ENCODE assay signal across 8 mouse cellular contexts in genomic region chr1:38985308-38985707, GRCm38 (mm10). TPM values are rescaled to one million over a fixed set of nuclear protein-coding genes. Genes with fewer than 3 reads are reported as not detected.
DNase-seq lines count a peak whose midpoint lies in the region; ATAC-seq lines count a peak whose summit lies in the region.

Gene Pdcl3, plus strand, starts transcription at chr1:38985608.

- no peaks in the 10 kb centered on the region for H3K27me3 ChIP-seq in neural tube, embryonic 11.5 days (ENCODE audit: control insufficient read depth, insufficient read depth, low read length)
- no peaks in the 10 kb centered on the region for H3K27me3 ChIP-seq in limb, embryonic 10.5 days (ENCODE audit: low read depth, poor library complexity, severe bottlenecking)
- no peaks in the 10 kb centered on the region for H3K27me3 ChIP-seq in neural tube, embryonic 15.5 days (replicated peaks)

- H3K36me3 ChIP-seq in neural tube, embryonic 11.5 days (ENCODE audit: control insufficient read depth, insufficient read depth, low read length) = no peaks in the 10 kb centered on the region; the same call in 1 of the 2 replicates
- no peaks in the 10 kb centered on the region for H3K36me3 ChIP-seq in limb, embryonic 10.5 days
- no peaks in the 10 kb centered on the region for H3K36me3 ChIP-seq in neural tube, embryonic 15.5 days

- H3K27ac ChIP-seq in neural tube, embryonic 11.5 days (ENCODE audit: low read depth, low read length) = no peak within 1 kb of the TSS
- H3K27ac ChIP-seq in limb, embryonic 10.5 days = no peak within 1 kb of the TSS
- H3K27ac ChIP-seq in neural tube, embryonic 15.5 days (replicated peaks) = no peak within 1 kb of the TSS

- 84% methylated on average over 3 of the region's 3 CpGs for WGBS in neural tube, embryonic 11.5 days
- 89% methylated on average over 3 of the region's 3 CpGs for WGBS in limb, embryonic 10.5 days
- 83% methylated on average over 3 of the region's 3 CpGs for WGBS in neural tube, embryonic 15.5 days

- no peak within 1 kb of the TSS for H3K4me3 ChIP-seq in neural tube, embryonic 11.5 days (ENCODE audit: low read depth, low read length)
- no peak within 1 kb of the TSS for H3K4me3 ChIP-seq in limb, embryonic 10.5 days
- H3K4me3 ChIP-seq in neural tube, embryonic 15.5 days (replicated peaks) = no peak within 1 kb of the TSS

- no peak for ATAC-seq in neural tube, embryonic 11.5 days (ENCODE audit: insufficient read depth, low FRiP score, low TSS enrichment)
- no peak for ATAC-seq in erythroid progenitor cell, adult 5-6 weeks (replicated peaks; ENCODE audit: low FRiP score, poor library complexity, severe bottlenecking)
- no peak for ATAC-seq in neural tube, embryonic 15.5 days (ENCODE audit: low FRiP score)

- peaks cover 5% of the 10 kb centered on the region; the same call in 1 of the 2 replicates for H3K4me1 ChIP-seq in neural tube, embryonic 11.5 days (ENCODE audit: control insufficient read depth, insufficient read depth, low read length)
- peaks cover 15% of the 10 kb centered on the region for H3K4me1 ChIP-seq in limb, embryonic 10.5 days
- H3K4me1 ChIP-seq in neural tube, embryonic 15.5 days = peaks cover 19% of the 10 kb centered on the region

- no peak within 1 kb of the TSS for H3K9ac ChIP-seq in neural tube, embryonic 11.5 days (ENCODE audit: low read length)
- H3K9ac ChIP-seq in neural tube, embryonic 15.5 days (replicated peaks) = no peak within 1 kb of the TSS

- DNase-seq in neural tube, embryonic 11.5 days (ENCODE audit: low spot score) = no peak
- DNase-seq in neural tube, embryonic 10.5 days (ENCODE audit: extremely low spot score, low spot score) = no peak
- DNase-seq in heart, postnatal 10 days = no peak
- DNase-seq in limb, embryonic 10.5 days (ENCODE audit: low spot score) = no peak
- DNase-seq in spleen, postnatal 4 days (ENCODE audit: low spot score in 2 of 2) = no peak
- no peak for DNase-seq in lung, postnatal 10 days

- no peaks in the 10 kb centered on the region for H3K9me3 ChIP-seq in neural tube, embryonic 11.5 days (ENCODE audit: control insufficient read depth, low read length)
- H3K9me3 ChIP-seq in limb, embryonic 10.5 days (replicated peaks) = no peaks in the 10 kb centered on the region
- H3K9me3 ChIP-seq in neural tube, embryonic 15.5 days (replicated peaks) = no peaks in the 10 kb centered on the region

- H3K4me2 ChIP-seq in neural tube, embryonic 11.5 days (ENCODE audit: low read depth) = no peak within 1 kb of the TSS
- H3K4me2 ChIP-seq in neural tube, embryonic 15.5 days = no peak within 1 kb of the TSS

- intact Hi-C loops in heart, postnatal 10 days (cut with DNase I) = no loop called here

RNA-seq across cellular contexts. Expression of gene Pdcl3, which starts in this region (rescaled TPM):
- polyA plus RNA-seq in neural tube, embryonic 11.5 days (2014; fragmentation: Nextera tagmentation; extraction: Ambion mirVana) = 147 and 159 TPM in 2 replicates
- total RNA-seq in erythroid progenitor cell, adult 5-6 weeks (2015; ENCODE audit: low replicate concordance) = 4.3 and 11.3 TPM in 2 replicates
- 9.1 and 18.5 TPM in 2 replicates for total RNA-seq in erythroid progenitor cell, adult 5-6 weeks (2017; ENCODE audit: low replicate concordance)
- 10 to 100 TPM; 96.0 to 99.9 TPM for total RNA-seq in heart, postnatal 10 days (2021)
- polyA plus RNA-seq in limb, embryonic 10.5 days (2016; fragmentation: Nextera tagmentation; extraction: Ambion mirVana) = 148 and 150 TPM in 2 replicates
- polyA plus RNA-seq in neural tube, embryonic 15.5 days (2015; fragmentation: Nextera tagmentation; extraction: Ambion mirVana) = 164 and 171 TPM in 2 replicates

Comparison
In these comparisons a context has a peak if more than half of its experiments do, and no peak if none do; other contexts are left out.
1. RNA of gene Pdcl3 (total RNA-seq): 96.0 to 99.9 TPM in heart, postnatal 10 days; 4.3 to 18.5 TPM in erythroid progenitor cell, adult 5-6 weeks; every median in the first group is over 4 times any median in the second.